Mouse (Mus musculus): ENCODE results near the gene Rhox4g.
"Not testable (repeated sequence)": the region's sequence is repeated elsewhere in the genome, so short reads cannot be mapped to it uniquely, and the experiment has no call there.

DNA sequence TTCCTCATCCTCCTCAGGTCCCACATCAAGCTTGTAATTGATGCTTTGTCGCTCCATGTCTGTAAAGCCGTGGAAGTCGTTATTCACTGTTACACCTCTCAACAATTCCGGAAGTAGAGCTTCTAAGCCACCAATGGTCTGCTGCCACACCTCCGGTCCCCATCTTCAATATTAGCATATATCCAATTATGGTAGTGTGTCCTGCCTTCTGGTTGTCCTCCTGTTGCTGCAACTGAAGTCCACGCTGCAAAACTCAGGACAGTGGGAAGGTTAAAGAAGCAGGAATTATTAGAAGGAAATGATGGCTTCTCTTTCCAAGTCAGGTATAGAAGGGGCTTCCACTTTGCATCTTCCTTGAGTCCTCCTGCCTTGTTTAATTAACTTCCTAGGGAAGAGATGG, 7.8 kb downstream of the Rhox4g start, which contains the start of gene Rhox2g:
- not testable (repeated sequence) for TF ChIP-seq CTCF, EP300 (IDR thresholded peaks at IDR 0.05; ENCODE audit: low read depth)
